14 mouse cellular contexts compared by ENCODE assay signal in genomic region chr10:56795396-56795795, GRCm38 (mm10).
A peak's percentile ranks its signal among the peaks of the same experiment; 100 is the strongest.
DNase-seq lines count a peak whose midpoint lies in the region; ATAC-seq and TF ChIP-seq lines count a peak whose summit lies in the region.
"Had no signal": no experiment of that assay in that cellular context is flagged by ENCODE, and none has a peak within 500 bp of the region (broad histone marks: within the 10 kb centered on the region; RNA-seq: fewer than 3 reads in every experiment).

No protein-coding gene starts in this region.

- no peak for ATAC-seq in midbrain, postnatal 0 days (ENCODE audit: low FRiP score)
- peak; percentile 70 for ATAC-seq in megakaryocyte, adult 5-6 weeks (ENCODE audit: poor library complexity, severe bottlenecking)

- peak; percentile 27 for DNase-seq in midbrain, embryonic 10.5 days (ENCODE audit: low spot score)
- no peak for DNase-seq in midbrain, postnatal 0 days (ENCODE audit: low spot score)
- DNase-seq in embryo, embryonic 10 days (ENCODE audit: low spot score), result peak; percentile 56
- DNase-seq in thymus, adult 18-20 months, result no peak
- DNase-seq in heart, postnatal 36 days, result no peak
- DNase-seq in ovary, adult 18-20 months (ENCODE audit: low spot score), result no peak
- DNase-seq: cerebellum, postnatal 25 days; gastrocnemius, postnatal 25 days; kidney, postnatal 14 days had no signal

- no peaks in the 10 kb centered on the region for H3K27me3 ChIP-seq in midbrain, embryonic 10.5 days (ENCODE audit: low read depth, poor library complexity, severe bottlenecking)
- no peaks in the 10 kb centered on the region for H3K27me3 ChIP-seq in midbrain, postnatal 0 days (ENCODE audit: insufficient read depth, low read length)
- H3K27me3 ChIP-seq: megakaryocyte, embryonic 14.5 days; stomach, embryonic 15.5 days had no signal

- no peaks in the 10 kb centered on the region for H3K36me3 ChIP-seq in midbrain, embryonic 10.5 days
- no peaks in the 10 kb centered on the region for H3K36me3 ChIP-seq in midbrain, postnatal 0 days (ENCODE audit: insufficient read depth, low read length)
- H3K36me3 ChIP-seq: stomach, embryonic 15.5 days had no signal

- H3K4me3 ChIP-seq in midbrain, embryonic 10.5 days, result no peak overlapping the region
- no peak overlapping the region for H3K4me3 ChIP-seq in midbrain, postnatal 0 days (ENCODE audit: low read depth, low read length)
- H3K4me3 ChIP-seq: erythroblast, embryonic 14.5 days; megakaryocyte, embryonic 14.5 days; stomach, embryonic 15.5 days had no signal

- H3K27ac ChIP-seq in midbrain, embryonic 10.5 days (replicated peaks), result no peak overlapping the region
- no peak overlapping the region for H3K27ac ChIP-seq in midbrain, postnatal 0 days (ENCODE audit: low read depth, low read length)
- H3K27ac ChIP-seq: liver, embryonic 14.5 days; stomach, embryonic 15.5 days had no signal

- H3K9me3 ChIP-seq in midbrain, embryonic 10.5 days (replicated peaks), result no peaks in the 10 kb centered on the region
- no peaks in the 10 kb centered on the region for H3K9me3 ChIP-seq in midbrain, postnatal 0 days (ENCODE audit: low read length)
- H3K9me3 ChIP-seq: megakaryocyte, embryonic 14.5 days; stomach, embryonic 15.5 days had no signal

- TF ChIP-seq CTCF in midbrain, postnatal 0 days (IDR thresholded peaks at IDR 0.05), result no peak

- 39% methylated on average over 3 of the region's 3 CpGs for WGBS in midbrain, embryonic 10.5 days
- WGBS in midbrain, postnatal 0 days, result 31% methylated on average over 3 of the region's 3 CpGs

- no peak overlapping the region for H3K4me2 ChIP-seq in midbrain, postnatal 0 days (ENCODE audit: low read depth, low read length, poor library complexity, severe bottlenecking)
- H3K4me2 ChIP-seq: stomach, embryonic 15.5 days had no signal

- H3K4me1 ChIP-seq in midbrain, embryonic 10.5 days, result peaks cover 16% of the 10 kb centered on the region
- H3K4me1 ChIP-seq in midbrain, postnatal 0 days (ENCODE audit: insufficient read depth, low read length), result no peaks in the 10 kb centered on the region
- H3K4me1 ChIP-seq: megakaryocyte, embryonic 14.5 days; stomach, embryonic 15.5 days had no signal

- intact Hi-C loops in heart, postnatal 36 days (cut with DNase I), result no loop called here

- H3K9ac ChIP-seq in midbrain, postnatal 0 days (replicated peaks; ENCODE audit: low read length, poor library complexity, severe bottlenecking), result no peak overlapping the region
- H3K9ac ChIP-seq: liver, embryonic 14.5 days; stomach, embryonic 15.5 days had no signal

Comparison
In these comparisons a context has a peak if more than half of its experiments do, and no peak if none do; other contexts are left out.
1. DNase-seq: peak in midbrain, embryonic 10.5 days (single experiment) and embryo, embryonic 10 days (single experiment); none in midbrain, postnatal 0 days (single experiment), thymus, adult 18-20 months (0 of 2), heart, postnatal 36 days (0 of 2) and ovary, adult 18-20 months (single experiment).